Mouse (Mus musculus) ES-E14 (cell line): Measurements from ENCODE around the gene Srp68.

Source experiments
- CHD2 ChIP-seq: IDR thresholded peaks from 2 replicates; pipeline ENCODE4 v1.6.1; 2014; ENCODE audit warnings: mild to moderate bottlenecking, low read depth, low read length, inconsistent platforms
- HCFC1 ChIP-seq: IDR thresholded peaks from 2 replicates; pipeline ENCODE4 v1.6.1; 2012; ENCODE audit warnings: low read length, inconsistent platforms, borderline replicate concordance; ENCODE audit not compliant: insufficient read depth
- ZC3H11A ChIP-seq: IDR thresholded peaks from 2 replicates; pipeline ENCODE4 v1.6.1; 2012; ENCODE audit warnings: low read depth, mild to moderate bottlenecking, inconsistent platforms, low read length, borderline replicate concordance
- ZNF384 ChIP-seq: IDR thresholded peaks from 2 replicates; pipeline ENCODE4 v1.6.1; 2012; ENCODE audit warnings: low read depth, low read length, inconsistent platforms

DNA sequence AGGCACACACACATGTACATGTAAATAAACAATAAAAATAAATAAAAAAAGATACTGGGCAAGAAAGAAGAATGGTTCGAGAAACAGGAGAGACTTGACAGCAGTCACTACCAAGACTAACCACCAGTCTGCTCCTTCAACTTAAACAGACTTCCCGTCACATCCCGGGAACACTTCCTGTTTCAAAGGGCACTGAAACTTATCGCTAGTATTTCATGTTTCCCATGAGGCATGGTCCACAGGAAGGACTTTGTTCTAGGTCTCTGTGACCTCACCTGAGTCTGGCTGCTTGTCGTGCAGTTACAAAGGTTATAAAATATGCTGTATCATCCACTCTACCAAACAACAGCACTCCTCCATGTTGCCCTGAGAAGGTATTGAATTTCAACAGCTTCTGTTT lies 78.8 kb downstream of the Srp68 start:
- no peak for TF ChIP-seq ZC3H11A
- TF ChIP-seq CHD2: no peak
- no peak for TF ChIP-seq ZNF384
- no peak for TF ChIP-seq HCFC1
